Mouse (Mus musculus) stomach, adult 2 months (tissue): Measurements from ENCODE around the gene Med13l. TPM values are rescaled to one million over a fixed set of nuclear protein-coding genes. Genes with fewer than 3 reads are reported as not detected.

Experiments
- polyA plus RNA-seq: library from polyadenylated mRNA; depleted of rRNA; stranded (reverse); fragments of >200 nt; gene quantifications from 2 replicates; pipeline ENCODE4 v1.2.3, GENCODE M21; 2012; rRNA removed

Gene Med13l
- 9.3 and 10.3 TPM in 2 replicates for polyA plus RNA-seq

DNA sequence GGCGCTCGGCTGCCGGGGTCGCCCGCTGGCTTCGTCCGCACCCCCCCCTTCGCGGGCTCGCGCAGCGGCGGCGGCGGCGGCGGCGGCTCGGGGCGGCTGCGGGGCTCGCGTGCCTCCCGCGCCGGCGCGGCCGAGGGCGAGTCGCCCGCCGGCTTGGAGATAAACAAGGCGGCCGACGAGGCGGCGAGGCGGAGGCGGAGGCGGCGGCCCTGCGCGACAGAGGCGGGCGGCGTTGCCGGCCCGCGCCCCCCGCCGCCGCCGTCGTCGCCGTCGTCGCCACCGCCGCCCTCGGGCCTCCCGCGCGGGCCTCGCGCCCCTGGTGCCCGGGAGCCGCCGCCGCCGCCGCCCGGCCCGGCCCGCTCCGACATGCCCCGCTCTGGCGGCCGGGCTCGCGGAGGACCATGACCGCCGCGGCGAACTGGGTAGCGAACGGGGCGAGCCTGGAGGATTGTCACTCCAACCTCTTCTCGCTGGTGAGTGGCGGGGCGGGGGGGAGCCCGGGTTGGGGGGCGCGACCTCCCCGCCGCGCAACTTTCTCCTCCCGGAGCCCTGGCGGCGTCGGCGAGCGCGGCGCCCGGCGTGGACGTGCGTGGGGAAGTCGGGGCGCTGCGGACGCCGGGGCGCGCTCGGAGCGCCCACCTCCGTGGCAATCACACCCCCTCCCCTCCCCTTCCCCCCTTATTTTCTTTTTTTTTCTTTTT, at the start of gene Med13l:
Med13l (plus strand) TSS at position 295 of the 701 bp plus-strand sequence.

